24 mouse cellular contexts compared by ENCODE assay signal in the genomic region with DNA sequence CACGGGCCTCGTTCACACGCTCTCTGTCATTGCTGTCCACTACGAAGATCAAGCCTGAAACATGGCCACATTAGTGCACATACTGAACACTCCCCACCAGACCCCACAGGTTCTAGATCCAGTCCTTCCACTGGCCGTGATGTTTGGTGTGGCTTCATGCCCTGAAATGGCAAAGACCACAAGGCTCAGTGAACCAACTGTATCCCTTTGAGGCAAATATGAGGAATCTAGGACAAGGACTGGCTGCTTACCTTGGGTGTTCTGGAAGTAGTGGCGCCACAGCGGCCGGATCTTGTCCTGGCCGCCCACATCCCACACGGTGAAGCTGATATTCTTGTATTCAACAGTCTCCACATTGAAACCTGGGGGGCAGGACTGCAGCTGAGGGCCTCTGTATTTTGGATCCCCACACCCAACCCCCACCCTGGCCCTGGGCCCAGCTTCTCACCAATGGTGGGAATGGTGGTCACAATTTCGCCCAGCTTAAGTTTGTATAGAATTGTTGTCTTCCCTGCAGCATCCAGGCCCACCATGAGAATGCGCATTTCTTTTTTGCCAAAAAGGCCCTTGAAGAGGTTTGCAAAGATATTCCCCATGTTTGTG. TPM values are rescaled to one million over a fixed set of nuclear protein-coding genes. Genes with fewer than 3 reads are reported as not detected.
A peak's percentile ranks its signal among the peaks of the same experiment; 100 is the strongest.
DNase-seq lines count a peak whose midpoint lies in the region; TF ChIP-seq lines count a peak whose summit lies in the region.
"Had no signal": no experiment of that assay in that cellular context is flagged by ENCODE, and none has a peak within 500 bp of the region (broad histone marks: within the 10 kb centered on the region; RNA-seq: fewer than 3 reads in every experiment).

No protein-coding gene starts in this region.

- peaks cover 58% of the 10 kb centered on the region for H3K79me2 ChIP-seq in MEL (ENCODE audit: control insufficient read depth, insufficient read depth, low read length, poor library complexity)

- H3K27ac ChIP-seq in spleen, adult 2 months (ENCODE audit: insufficient read depth, low read length) = peak overlapping the region; percentile 17; the same call in 1 of the 2 replicates
- H3K27ac ChIP-seq in MEL (ENCODE audit: control insufficient read depth, low read depth, low read length) = no peak overlapping the region
- H3K27ac ChIP-seq: embryonic facial prominence, embryonic 10.5 days; embryonic facial prominence, embryonic 13.5 days; forebrain, embryonic 12.5 days; forebrain, embryonic 15.5 days; hindbrain, embryonic 10.5 days; hindbrain, embryonic 13.5 days had no signal

- no peak for TF ChIP-seq RAD21 in MEL (IDR thresholded peaks at IDR 0.05; ENCODE audit: low read depth, low read length)

- H3K4me1 ChIP-seq in spleen, adult 2 months (ENCODE audit: control insufficient read depth, insufficient read depth, insufficient read length) = peaks cover 16% of the 10 kb centered on the region; the same call in 1 of the 2 replicates
- H3K4me1 ChIP-seq in MEL (ENCODE audit: control insufficient read depth in 1 of 2, insufficient read depth in 2 of 2, low read length in 2 of 2) = peaks cover 20 to 29% of the 10 kb centered on the region in 2 experiments

- no peak for TF ChIP-seq CTCF in spleen, adult 2 months (IDR thresholded peaks at IDR 0.05; ENCODE audit: extremely low read depth, insufficient read depth, insufficient read length, insufficient replicate concordance)
- TF ChIP-seq CTCF in MEL (IDR thresholded peaks at IDR 0.05 in 2 of 3, conservative IDR thresholded peaks at IDR 0.05 in 1 of 3; ENCODE audit: control insufficient read depth in 1 of 3, insufficient read depth in 1 of 3, low read depth in 2 of 3, low read length in 3 of 3, poor library complexity in 1 of 3, severe bottlenecking in 1 of 3) = no peak

- TF ChIP-seq EP300 in MEL (IDR thresholded peaks at IDR 0.05; ENCODE audit: low read depth in 1 of 2, low read length in 2 of 2) = no peak

- intact Hi-C loops in gastrocnemius, postnatal 14 days (cut with DNase I; ENCODE audit: low total_unique reads) = no loop called here

- H3K4me3 ChIP-seq in spleen, adult 2 months (ENCODE audit: extremely low read depth, insufficient read depth, insufficient read length) = no peak overlapping the region
- no peak overlapping the region for H3K4me3 ChIP-seq in MEL (ENCODE audit: control insufficient read depth in 1 of 2, insufficient read depth in 1 of 2, low read depth in 2 of 2, low read length in 2 of 2)
- H3K4me3 ChIP-seq: embryonic facial prominence, embryonic 10.5 days; embryonic facial prominence, embryonic 13.5 days; erythroblast, embryonic 14.5 days; forebrain, embryonic 12.5 days; forebrain, embryonic 15.5 days; hindbrain, embryonic 10.5 days; hindbrain, embryonic 13.5 days had no signal

- peaks cover 17% of the 10 kb centered on the region for H3K36me3 ChIP-seq in spleen, adult 2 months (ENCODE audit: control insufficient read depth, insufficient read depth, low read length)
- H3K36me3 ChIP-seq in MEL (ENCODE audit: control insufficient read depth in 1 of 2, insufficient read depth in 2 of 2, low read length in 2 of 2) = peaks cover 35 to 62% of the 10 kb centered on the region in 2 experiments

- H3K27me3 ChIP-seq in spleen, adult 2 months (ENCODE audit: control insufficient read depth, insufficient read depth, low read length) = no peaks in the 10 kb centered on the region
- H3K27me3 ChIP-seq in MEL (ENCODE audit: control insufficient read depth in 1 of 2, insufficient read depth in 2 of 2, low read length in 2 of 2) = no peaks in the 10 kb centered on the region
- H3K27me3 ChIP-seq: embryonic facial prominence, embryonic 13.5 days; forebrain, embryonic 12.5 days; forebrain, embryonic 15.5 days; hindbrain, embryonic 13.5 days; Patski had no signal

- TF ChIP-seq POLR2A in spleen, adult 2 months (IDR thresholded peaks at IDR 0.05; ENCODE audit: low read depth, low read length) = no peak
- 0 out of 4 replicates have a peak, but pooled peaks of 1 of the 2 experiments have one; percentile 12 for TF ChIP-seq POLR2A in MEL (IDR thresholded peaks at IDR 0.05; ENCODE audit: control insufficient read depth in 1 of 2, insufficient read depth in 1 of 2, low read depth in 1 of 2, low read length in 2 of 2, poor library complexity in 1 of 2)

- H3K9me3 ChIP-seq in MEL (replicated peaks; ENCODE audit: insufficient read depth, low read length) = no peaks in the 10 kb centered on the region
- H3K9me3 ChIP-seq: embryonic facial prominence, embryonic 10.5 days; embryonic facial prominence, embryonic 13.5 days; forebrain, embryonic 12.5 days; forebrain, embryonic 15.5 days; hindbrain, embryonic 10.5 days; hindbrain, embryonic 13.5 days had no signal

- DNase-seq in kidney, adult 9 months = peak; percentile 18
- no peak for DNase-seq in kidney, postnatal 14 days
- DNase-seq in spleen, adult 2 months (ENCODE audit: low read depth in 1 of 2, low spot score in 2 of 2) = no peak
- no peak for DNase-seq in spleen, postnatal 14 days (ENCODE audit: low spot score in 2 of 2)
- no peak for DNase-seq in MEL (ENCODE audit: low read depth, low spot score)
- DNase-seq in gastrocnemius, postnatal 14 days = no peak
- DNase-seq: adrenal gland, postnatal 10 days; adrenal gland, postnatal 36 days; cerebellum, adult 2 months; cerebellum, adult 9-11 months; cerebellum, postnatal 36 days; embryo, embryonic 11 days; gastrocnemius, postnatal 36 days had no signal

- H3K9ac ChIP-seq in MEL (ENCODE audit: control insufficient read depth, low read depth, low read length, poor library complexity, severe bottlenecking) = no peak overlapping the region
- H3K9ac ChIP-seq: embryonic facial prominence, embryonic 13.5 days; forebrain, embryonic 12.5 days; forebrain, embryonic 15.5 days; hindbrain, embryonic 13.5 days had no signal

- 92% methylated on average over 12 of the region's 12 CpGs for WGBS in spleen, adult 2 months

TF ChIP-seq in MEL, 35 proteins besides CTCF, POLR2A, EP300 and RAD21:
- TF ChIP-seq E2F4 (IDR thresholded peaks at IDR 0.05; ENCODE audit: borderline replicate concordance, low read depth, low read length) = no peak
- TF ChIP-seq POLR2AphosphoS2 (IDR thresholded peaks at IDR 0.05; ENCODE audit: low read length) = 0 out of 2 replicates have a peak, but pooled peaks have one; percentile 7

RNA-seq across cellular contexts. Expression of a gene that starts 4.9 kb away (rescaled TPM):
- polyA plus RNA-seq in spleen, adult 2 months (2012; rRNA removed) = 19.9 and 25.0 TPM in 2 replicates
- 29.7 and 35.5 TPM in 2 replicates for total RNA-seq in MEL (2012; rRNA removed)
- 10 to 100 TPM in 1 of 2 experiments, not detected in 1; 59.8 TPM for polyA plus RNA-seq in MEL (2012; ENCODE audit: insufficient read depth in 1 of 2, insufficient read length in 2 of 2, low read depth in 1 of 2, low replicate concordance in 2 of 2, missing spikeins in 1 of 2)
- 1 to 10 TPM; 4.1 to 4.6 TPM for total RNA-seq in gastrocnemius, postnatal 14 days (2021)

RNA-seq across cellular contexts. Expression of a gene that starts 10.7 kb away (rescaled TPM):
- 16.1 and 21.8 TPM in 2 replicates for polyA plus RNA-seq in spleen, adult 2 months (2012; rRNA removed)
- total RNA-seq in MEL (2012; rRNA removed) = 75.0 and 75.5 TPM in 2 replicates
- 10 to 100 TPM in 1 of 2 experiments, not detected in 1; 68.5 TPM for polyA plus RNA-seq in MEL (2012; ENCODE audit: insufficient read depth in 1 of 2, insufficient read length in 2 of 2, low read depth in 1 of 2, low replicate concordance in 2 of 2, missing spikeins in 1 of 2)
- total RNA-seq in gastrocnemius, postnatal 14 days (2021) = 10 to 100 TPM; 36.6 to 44.3 TPM

RNA-seq across cellular contexts. Expression of a gene that starts 15.1 kb away (rescaled TPM):
- polyA plus RNA-seq in spleen, adult 2 months (2012; rRNA removed) = 252 and 312 TPM in 2 replicates
- total RNA-seq in MEL (2012; rRNA removed) = 541 and 555 TPM in 2 replicates
- 100 to 1,000 TPM in 1 of 2 experiments, not detected in 1; 617 TPM for polyA plus RNA-seq in MEL (2012; ENCODE audit: insufficient read depth in 1 of 2, insufficient read length in 2 of 2, low read depth in 1 of 2, low replicate concordance in 2 of 2, missing spikeins in 1 of 2)
- total RNA-seq in gastrocnemius, postnatal 14 days (2021) = 100 to 1,000 TPM; 195 to 207 TPM

RNA-seq across cellular contexts. Expression of a gene that starts 21.0 kb away (rescaled TPM):
- 40.9 and 52.3 TPM in 2 replicates for polyA plus RNA-seq in spleen, adult 2 months (2012; rRNA removed)
- 249 and 295 TPM in 2 replicates for total RNA-seq in MEL (2012; rRNA removed)
- polyA plus RNA-seq in MEL (2012; ENCODE audit: insufficient read depth in 1 of 2, insufficient read length in 2 of 2, low read depth in 1 of 2, low replicate concordance in 2 of 2, missing spikeins in 1 of 2) = 100 to 1,000 TPM in 1 of 2 experiments, not detected in 1; 215 TPM
- 10 to 100 TPM; 17.1 to 20.2 TPM for total RNA-seq in gastrocnemius, postnatal 14 days (2021)

RNA-seq across cellular contexts. Expression of a gene that starts 30.0 kb away (rescaled TPM):
- polyA plus RNA-seq in spleen, adult 2 months (2012; rRNA removed) = 3.4 and 4.1 TPM in 2 replicates
- 0.08 TPM in 1 of 2 replicates, not detected in the other for total RNA-seq in MEL (2012; rRNA removed)
- polyA plus RNA-seq in MEL (2012; ENCODE audit: insufficient read depth in 1 of 2, insufficient read length in 2 of 2, low read depth in 1 of 2, low replicate concordance in 2 of 2, missing spikeins in 1 of 2) = under 1 TPM in 1 of 2 experiments, not detected in 1; 0.07 TPM
- under 1 TPM; 0.27 to 0.62 TPM for total RNA-seq in gastrocnemius, postnatal 14 days (2021)
- total RNA-seq: ES-E14; granulocyte monocyte progenitor cell, adult 5-6 weeks had no signal
- polyA plus RNA-seq: CD4-positive, CD25-positive, alpha-beta regulatory T cell, adult 4 months had no signal
